Mouse (Mus musculus) forebrain, embryonic 12.5 days (tissue): ENCODE measurements at regions not wholly inside any gene's neighbourhood (a gene's known extent, or its start where the extent isn't known, plus 50 kb on each side); places are given as distances from the start of the nearest gene placed in this dataset.

Source experiments
- ATAC-seq: fragments of 200-750 bp; cut with Nextera tagmentation; 2 replicates; pipeline ENCODE4 v1.8.0; 2017; ENCODE audit warnings: moderate TSS enrichment; ENCODE audit not compliant: low FRiP score
- H3K27ac ChIP-seq: fragments of 300-500 bp; sonication (generic); 2 replicates; pipeline ENCODE4 v1.5.1; 2016; ENCODE audit warnings: mild to moderate bottlenecking
- H3K27me3 ChIP-seq: fragments of 300-500 bp; sonication (generic); 2 replicates; pipeline ENCODE4 v1.6.1; 2016; ENCODE audit warnings: mild to moderate bottlenecking
- H3K36me3 ChIP-seq: fragments of 300-500 bp; sonication (generic); replicated peaks from 2 replicates; pipeline ENCODE4 v1.6.1; 2016; ENCODE audit warnings: mild to moderate bottlenecking
- H3K4me1 ChIP-seq: fragments of 300-500 bp; sonication (generic); 2 replicates; pipeline ENCODE4 v1.6.1; 2016
- H3K4me2 ChIP-seq: fragments of 300-500 bp; sonication (generic); 2 replicates; pipeline ENCODE4 v1.6.1; 2016; ENCODE audit warnings: mild to moderate bottlenecking, moderate library complexity
- H3K4me3 ChIP-seq: fragments of 300-500 bp; sonication (generic); replicated peaks from 2 replicates; pipeline ENCODE4 v1.5.1; 2016; ENCODE audit warnings: mild to moderate bottlenecking
- H3K9ac ChIP-seq: fragments of 300-500 bp; sonication (generic); 2 replicates; pipeline ENCODE4 v1.6.1; 2016; ENCODE audit warnings: mild to moderate bottlenecking
- H3K9me3 ChIP-seq: fragments of 300-500 bp; sonication (generic); 2 replicates; pipeline ENCODE4 v1.6.1; 2016
- WGBS: fragments of 180-500 bp; shearing (Covaris S2); methylation state at CpG from one replicate; pipeline ENCODE4 v1.1.7; 2016; 5-methylcytosine and 5-hydroxymethylcytosine counted together

DNA sequence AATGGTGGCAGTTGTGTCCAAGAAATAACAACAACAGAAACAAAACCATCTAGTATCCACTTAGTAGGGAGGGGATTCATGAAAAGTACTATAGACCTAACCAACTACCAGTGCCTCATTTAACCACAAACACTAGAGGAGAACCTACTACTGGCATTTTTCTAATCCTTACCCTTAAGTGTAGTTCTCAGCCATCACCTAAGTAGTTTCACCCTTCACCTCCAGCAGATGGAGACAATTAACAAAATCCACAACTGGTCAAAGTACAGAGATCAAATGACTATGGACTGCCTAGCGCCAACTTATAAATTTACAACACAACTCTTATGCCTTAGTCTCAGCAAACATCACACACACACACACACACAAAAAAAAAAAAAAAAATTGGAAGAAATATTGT is 874.6 kb downstream of the Kcna4 start:
- no peak overlapping the region for H3K4me3 ChIP-seq
- H3K27ac ChIP-seq = no peak overlapping the region
- no peak overlapping the region for H3K9ac ChIP-seq
- H3K27me3 ChIP-seq = no peaks in the 10 kb centered on the region
- no peaks in the 10 kb centered on the region for H3K36me3 ChIP-seq
- H3K4me2 ChIP-seq = no peak overlapping the region
- H3K4me1 ChIP-seq = no peaks in the 10 kb centered on the region
- no peak for ATAC-seq
- 67% methylated on average over 1 of the region's 1 CpGs for whole genome bisulfite sequencing
- no peaks in the 10 kb centered on the region for H3K9me3 ChIP-seq
